Mouse (Mus musculus) adrenal gland, postnatal 4 days (tissue): ENCODE results near the gene Ccdc93. TPM values are rescaled to one million over a fixed set of nuclear protein-coding genes. Genes with fewer than 3 reads are reported as not detected.

Experiments
- DNase-seq, 2 experiments: peaks; one replicate each; pipeline ENCODE4 v3.0.0; 2021 to 2022; ENCODE audit warnings: low spot score in 2 of 2, mixed read lengths in 2 of 2
- total RNA-seq, 2 experiments: library from RNA; stranded (reverse); gene quantifications; 2 replicates each; pipeline ENCODE4 v1.2.3; 2021

Ccdc93 gene
- total RNA-seq, 2 experiments from 2014 or later, result 22.9 to 24.5 TPM

DNA sequence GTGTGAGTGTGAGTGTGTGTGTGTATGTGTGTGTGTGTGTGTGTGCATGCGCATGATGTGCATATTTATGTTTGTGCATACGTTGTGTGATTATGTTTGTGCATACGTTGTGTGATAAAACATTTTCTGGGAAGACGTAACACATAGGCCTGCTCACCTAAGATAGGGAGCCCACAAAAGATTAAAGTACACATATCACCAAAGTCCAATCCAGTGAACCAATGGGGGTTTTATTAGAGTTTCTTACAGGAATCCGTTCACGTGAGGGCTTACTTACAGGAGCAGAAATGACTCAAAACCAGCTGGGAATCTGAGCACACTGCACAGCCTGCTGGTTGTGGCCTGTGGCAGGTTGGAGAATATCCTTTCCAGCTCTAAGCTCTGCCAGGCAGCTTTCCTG lies 13.3 kb downstream of the Ccdc93 start:
- DNase-seq, result no peak

DNA sequence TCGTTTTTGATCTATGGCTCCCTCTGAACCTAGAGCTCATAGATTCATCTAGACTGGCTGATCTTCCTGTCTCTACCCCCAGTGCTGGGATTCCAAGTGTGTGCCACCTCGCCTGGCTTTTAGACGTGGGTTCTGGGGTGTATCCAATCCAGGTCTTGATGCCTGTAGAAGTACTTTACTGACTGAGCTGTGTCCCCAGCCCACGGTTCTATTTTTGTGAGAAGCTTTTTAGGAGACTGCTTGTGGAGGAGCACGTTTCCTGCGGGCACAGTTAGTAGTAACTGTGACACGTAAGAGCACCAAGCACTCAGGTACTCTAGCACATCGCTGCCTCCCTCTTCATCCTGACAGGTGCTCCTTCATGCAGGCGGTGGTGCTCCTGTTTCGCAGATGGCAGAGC lies 16.4 kb downstream of the Ccdc93 start:
- no peak for DNase-seq

DNA sequence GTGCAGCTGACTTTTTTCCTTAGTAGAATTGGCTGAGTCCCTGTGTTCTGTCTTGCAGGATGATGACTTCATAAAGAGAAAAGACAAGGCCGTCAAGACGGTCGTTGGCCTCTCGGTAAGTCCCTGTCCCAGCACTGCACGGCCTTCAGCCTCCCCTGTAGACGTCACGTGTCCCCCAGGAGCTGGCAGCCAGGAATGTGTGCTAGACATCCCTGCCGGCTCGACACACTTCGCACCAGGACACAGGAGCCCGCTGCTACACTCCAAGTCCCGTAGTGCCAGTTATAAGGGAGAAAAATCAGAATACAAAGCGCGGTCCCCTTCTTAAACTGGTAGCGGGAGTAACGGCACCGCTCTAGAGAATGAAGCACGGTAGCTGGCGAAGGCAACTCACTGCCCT lies 17.3 kb downstream of the Ccdc93 start:
- no peak for DNase-seq

DNA sequence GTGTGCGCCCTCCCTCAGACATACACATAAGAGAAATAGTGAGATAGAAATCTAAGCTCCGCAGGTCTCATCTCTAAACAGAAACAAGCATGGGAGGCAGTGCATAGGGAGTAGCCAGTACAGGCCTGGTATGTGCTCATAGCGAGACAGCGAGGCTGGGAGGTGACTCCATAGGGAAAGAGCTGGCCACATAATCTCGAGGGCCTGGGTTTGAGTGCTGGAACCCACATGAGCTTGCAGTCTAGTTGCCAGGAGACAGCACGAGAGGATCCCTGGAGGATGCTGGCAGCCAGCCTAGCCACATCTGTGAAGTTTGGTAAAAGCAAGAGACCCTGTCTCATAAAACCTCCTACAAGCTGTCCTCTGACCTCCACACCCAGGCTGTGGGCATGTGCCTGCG lies 20.2 kb downstream of the Ccdc93 start:
- no peak for DNase-seq

DNA sequence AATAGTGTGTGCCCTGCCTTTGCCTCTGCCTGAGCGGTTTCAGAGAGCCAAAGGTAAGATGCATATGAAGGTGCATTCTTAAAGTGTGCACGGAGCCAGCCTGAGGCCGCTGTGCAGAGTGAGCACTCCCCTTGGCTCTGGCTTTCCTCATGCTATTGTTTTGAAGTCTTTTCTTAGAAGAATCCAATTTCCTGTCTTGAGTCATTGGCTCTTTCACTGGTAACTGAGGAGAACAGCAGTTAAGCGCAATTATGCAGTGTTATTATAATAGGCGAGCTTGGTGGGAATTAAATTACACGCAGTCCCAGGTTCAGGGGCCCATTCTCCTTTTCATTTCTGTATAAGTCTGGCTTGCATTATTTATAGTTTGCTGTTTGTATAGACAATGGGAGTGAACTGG lies 21.6 kb downstream of the Ccdc93 start:
- no peak for DNase-seq

DNA sequence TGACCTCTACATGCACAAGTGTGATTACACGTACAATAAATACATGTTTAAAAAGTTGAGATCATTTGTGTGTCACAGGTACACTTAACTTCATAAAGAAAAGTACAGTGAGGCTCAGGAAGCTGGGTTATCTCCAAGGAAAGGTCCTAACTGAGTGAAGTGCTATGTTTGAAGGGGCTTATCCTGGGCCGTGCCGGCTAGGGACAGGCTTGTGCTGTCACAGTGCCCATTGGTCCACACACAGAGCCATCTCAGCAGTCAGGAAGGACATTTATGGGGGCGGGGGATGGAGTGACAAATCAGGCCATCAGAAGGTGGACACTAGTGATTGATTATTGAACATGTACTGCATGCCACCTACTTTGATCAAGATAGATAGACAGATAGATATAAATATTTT lies 22.2 kb downstream of the Ccdc93 start:
- DNase-seq, result no peak

DNA sequence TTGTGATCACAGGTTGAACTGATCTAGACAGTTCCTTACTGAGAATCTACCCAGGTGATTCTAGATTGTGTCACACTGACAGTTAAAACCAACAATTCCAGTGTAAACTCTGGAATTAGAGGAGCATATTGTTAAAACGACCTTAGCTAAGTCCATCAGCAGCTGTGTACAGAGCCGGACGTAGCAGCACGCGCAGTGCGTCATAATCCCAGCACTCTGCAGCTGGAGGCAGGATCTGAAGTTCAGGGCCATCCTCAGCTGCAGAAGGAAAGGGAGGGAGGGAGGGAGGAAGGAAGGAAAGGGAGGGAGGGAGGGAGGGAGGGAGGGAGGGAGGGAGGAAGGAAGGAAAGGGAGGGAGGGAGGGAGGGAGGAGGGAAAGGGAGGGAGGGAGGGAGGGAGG lies 24.1 kb downstream of the Ccdc93 start:
- DNase-seq, result no peak

DNA sequence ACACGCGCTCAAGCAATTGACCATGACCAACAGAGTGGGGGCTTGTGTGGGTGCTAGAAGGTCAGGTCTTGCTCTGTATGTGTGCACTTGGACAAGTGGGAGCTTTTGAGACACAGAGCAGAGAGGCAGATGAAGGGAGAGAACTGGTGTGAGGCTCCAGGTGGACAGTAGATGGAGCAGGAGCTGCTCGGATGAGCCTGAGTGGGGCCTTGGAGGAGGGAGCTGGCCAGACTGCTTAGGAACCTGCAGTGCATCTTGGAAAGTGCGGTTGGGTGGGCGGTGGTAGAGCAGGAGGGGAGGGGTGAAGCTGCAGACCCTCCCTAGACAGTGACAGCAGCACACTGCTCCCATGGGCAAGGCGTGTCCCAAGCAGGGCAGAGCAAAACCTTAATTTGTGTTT lies 29.2 kb downstream of the Ccdc93 start:
- DNase-seq, result no peak

DNA sequence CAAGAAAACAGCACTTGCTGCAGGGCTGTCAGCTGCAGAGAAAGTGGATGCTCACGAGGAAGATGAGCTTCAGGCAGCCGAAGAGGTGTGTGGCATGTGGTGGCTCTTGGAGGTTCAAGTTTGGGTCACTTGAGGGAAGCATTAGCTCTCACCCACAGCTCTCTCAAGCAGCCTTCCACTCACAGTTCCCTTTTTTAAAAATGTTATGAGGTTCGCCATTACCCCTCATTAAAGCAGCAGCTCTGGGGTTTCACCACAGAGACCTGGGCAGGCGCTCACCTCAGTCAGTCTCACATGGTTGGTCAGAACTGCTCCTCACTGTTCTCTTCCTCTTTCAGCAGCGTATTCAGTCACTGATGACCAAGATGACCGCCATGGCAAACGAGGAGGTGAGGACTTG lies 31.0 kb downstream of the Ccdc93 start:
- no peak for DNase-seq

DNA sequence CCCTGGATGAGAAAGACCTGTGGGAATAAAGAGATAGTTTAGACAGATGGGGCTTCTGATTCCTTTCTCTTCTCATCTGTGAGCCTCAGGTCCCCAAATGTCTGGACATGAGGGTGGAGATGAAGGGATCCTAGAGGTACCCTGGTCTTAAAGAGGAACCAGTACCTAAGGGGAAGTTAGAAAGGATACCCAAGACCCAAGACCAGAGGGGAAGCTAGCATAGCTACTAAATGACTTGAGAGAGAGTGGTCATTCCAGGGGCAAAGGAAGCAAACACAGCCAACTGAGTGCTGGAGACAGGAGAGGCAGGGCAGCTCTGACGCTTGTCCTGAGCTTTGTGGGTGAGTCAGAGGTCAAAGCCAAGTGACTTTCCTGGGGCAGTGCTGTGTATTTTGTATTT lies 31.8 kb downstream of the Ccdc93 start:
- DNase-seq, result no peak

DNA sequence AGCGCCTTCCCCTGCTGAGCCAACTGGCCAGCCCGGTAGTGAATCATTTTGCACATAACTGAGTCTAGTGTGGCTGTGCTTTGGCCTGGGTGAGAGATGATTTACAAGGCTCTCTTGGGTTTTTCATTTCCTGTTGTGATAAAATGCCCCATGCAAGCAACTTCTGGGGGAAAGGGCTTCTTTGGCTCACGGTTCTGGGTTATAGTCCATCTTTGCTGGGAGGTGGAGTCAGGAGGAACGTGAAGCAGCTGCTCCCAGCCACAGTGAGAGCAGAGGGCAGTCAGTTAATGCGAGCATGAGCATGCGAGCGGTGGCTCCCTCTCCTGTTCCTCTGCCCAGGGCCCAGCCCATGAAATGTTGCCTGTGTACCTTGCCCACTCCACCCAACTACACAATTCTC lies 33.0 kb downstream of the Ccdc93 start:
- DNase-seq, result no peak

DNA sequence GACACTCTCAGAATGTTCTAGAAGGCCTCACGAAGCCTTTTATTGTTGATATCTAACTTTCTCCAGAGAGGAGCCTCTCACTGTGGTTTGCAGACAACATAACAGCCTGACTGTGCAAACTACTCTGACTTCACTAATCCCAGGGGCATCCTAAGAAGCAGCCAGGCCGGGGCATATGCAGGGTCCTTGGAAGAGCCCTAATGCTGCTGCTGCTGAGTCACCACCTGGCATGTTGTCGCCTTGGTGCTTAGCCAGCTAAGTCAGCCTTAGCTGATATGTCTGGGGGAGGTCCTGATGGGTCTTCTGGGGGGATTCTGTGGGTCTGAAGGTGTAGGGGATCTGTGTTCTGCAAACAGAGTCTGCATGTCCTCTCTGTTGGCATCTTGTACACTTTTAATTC lies 35.4 kb downstream of the Ccdc93 start:
- no peak for DNase-seq

DNA sequence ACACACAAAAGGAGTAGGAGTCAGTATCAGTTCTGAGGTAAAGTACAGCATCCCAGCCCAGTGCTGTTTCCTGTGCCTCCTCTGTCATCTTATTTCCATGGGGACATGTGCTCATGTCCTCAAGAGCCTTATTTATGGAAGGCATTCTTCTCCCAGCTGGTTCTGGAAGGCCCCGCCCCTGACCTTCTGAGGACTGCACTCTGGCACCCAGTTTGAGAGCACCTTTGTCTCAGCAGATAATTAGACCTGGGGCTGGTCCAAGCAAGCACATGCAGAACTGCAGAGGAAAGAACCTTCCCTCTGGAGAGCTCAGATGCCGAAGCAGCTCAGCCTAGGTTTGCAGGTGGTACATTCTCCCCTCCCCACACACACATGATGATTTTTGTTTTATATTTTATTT lies 37.4 kb downstream of the Ccdc93 start:
- DNase-seq, result no peak

DNA sequence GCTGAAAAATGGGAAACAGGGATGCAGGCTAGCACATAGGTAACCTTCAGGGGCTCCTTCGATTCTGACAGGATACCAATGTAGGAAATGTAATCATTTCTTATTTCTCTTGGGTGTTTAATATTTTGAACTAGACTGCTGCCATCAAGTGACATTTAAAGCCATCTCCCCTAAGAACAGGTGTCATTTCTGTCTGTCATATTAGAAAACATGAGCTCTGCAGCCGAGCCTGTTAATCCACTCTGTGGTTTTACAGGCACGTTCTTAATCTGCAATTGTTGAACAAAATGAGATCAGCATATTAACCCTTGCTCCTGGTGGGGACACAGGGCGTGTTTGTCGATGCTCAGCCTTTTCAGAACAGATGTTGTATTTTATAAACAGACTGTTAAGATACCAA lies 40.7 kb downstream of the Ccdc93 start:
- no peak for DNase-seq

DNA sequence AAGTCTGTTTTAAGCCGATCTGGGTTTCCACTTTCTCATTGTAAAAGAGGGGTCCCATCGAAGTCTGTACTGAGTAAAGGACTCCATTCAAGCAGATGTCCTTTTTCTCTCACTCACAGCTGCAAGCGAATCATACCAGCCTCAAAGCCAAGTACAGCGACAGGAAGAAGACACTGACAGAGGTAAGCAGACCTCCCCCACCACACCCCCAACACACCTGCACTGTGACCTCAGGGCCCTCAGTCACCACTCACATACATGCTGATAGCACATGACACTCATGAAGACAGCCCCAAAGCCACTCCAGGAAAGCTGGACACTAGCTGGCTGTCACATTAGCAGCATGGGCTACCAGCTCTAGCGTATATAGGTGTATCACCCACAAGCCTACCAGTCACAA lies 46.9 kb downstream of the Ccdc93 start:
- no peak for DNase-seq

DNA sequence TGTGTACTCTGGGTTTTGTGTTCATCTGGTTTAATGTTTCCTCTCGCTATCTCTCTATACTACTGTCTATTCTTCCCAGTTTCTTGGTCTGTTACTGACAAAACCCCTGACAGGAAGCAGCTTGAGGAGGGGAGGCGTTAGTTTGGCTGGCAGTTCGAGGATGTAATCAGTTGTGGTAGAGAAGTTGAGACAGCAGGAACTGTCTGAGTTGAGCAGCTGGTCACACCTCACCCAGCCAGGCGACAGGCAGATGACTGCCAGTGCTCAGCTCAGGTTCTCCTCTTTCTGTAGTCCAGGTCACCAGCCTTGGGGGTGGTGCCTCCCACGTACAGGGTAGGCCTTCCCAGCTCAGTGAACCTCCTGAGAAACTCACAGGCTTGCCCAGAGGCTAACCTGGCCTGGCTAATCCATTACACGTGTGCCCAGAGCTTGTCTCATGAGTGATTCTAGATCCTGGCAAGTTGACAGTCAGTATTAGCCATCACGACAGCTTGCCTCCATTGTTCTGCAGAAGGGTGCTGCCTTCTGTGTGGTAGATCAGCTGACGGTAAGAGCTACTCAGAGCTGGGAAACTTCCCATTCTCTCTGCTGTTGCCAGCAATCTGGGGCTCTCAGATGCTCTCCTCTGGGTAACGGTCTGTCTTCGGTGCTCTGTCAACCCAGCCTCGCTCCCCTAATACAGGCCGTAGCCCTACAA lies 47.6 kb downstream of the Ccdc93 start:
- DNase-seq, result no peak

DNA sequence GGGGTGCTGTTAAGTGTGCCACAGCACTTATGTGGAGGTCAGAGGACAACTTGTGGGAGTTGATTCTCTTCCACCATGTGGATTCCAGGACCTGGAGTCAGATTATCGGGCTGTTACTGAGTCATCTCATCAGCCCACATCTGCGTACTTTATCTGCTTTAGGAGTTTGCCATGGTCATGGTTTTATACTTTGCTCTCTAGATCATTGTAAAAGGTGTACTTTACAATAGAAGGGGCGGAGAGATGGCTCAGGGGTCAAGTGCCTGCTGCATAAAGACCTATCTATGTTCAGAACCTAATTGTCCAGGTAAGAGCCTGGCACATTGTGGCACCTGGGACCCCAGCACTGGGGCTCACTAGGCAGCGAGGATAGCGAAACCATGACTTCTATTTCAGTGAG lies 48.6 kb downstream of the Ccdc93 start:
- DNase-seq, result no peak

DNA sequence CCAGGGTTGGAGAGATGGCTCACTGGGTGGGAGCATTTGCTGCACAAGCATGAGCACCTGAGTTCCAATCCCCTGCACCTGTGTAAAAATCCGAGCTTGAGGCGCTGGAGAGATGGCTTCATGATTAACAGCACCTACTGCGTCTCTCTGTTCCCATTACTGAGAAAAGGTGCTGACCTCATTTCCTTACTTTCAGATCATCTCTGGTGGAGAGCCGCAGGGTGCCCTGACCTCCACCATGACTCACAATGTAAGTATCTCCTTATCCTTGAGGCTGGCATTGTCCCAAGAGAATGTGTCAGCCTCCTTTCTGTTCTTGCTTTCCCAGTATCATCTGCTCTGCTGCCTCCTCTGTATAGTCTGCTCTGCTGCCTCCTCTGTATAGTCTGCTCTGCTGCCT lies 52.2 kb downstream of the Ccdc93 start:
- no peak for DNase-seq

DNA sequence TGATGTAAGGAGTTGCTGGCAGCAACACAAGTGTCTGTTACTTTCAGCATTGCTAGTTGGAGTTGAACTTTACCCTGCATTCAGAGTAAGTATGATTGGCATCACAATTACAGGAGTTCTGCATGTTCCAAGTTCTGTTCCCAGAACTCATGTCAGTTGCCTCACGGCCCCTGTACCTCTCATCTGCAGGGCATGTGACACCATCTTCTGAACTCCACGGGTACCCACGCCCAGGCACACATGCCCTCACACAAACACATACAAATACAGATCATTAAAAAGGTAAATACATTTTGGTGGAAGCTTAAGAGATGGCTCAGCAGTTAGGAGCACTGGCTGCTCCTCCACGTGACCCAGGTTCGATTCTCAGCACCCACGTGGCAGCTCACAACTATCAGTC lies 56.0 kb downstream of the Ccdc93 start:
- no peak for DNase-seq

DNA sequence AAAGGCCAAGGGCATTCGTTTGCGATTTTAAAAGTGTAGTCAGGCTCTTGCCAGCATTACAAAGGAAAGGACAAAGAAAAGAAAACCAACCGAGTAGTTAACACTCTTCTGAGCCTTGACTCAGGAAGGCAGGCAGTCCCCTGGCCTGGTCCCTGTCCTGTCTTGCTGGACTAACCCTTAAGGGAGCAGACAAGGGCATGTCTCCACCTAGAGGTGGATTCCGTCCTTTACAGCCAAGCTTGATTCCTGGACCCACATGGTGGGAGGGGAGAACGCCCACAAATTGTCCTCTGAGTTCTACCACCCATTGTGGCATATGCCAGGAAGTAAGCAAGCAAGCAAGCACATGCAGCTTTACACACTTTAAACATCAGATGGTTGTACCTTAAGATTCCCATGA lies 59.4 kb downstream of the Ccdc93 start:
- DNase-seq, result no peak

DNA sequence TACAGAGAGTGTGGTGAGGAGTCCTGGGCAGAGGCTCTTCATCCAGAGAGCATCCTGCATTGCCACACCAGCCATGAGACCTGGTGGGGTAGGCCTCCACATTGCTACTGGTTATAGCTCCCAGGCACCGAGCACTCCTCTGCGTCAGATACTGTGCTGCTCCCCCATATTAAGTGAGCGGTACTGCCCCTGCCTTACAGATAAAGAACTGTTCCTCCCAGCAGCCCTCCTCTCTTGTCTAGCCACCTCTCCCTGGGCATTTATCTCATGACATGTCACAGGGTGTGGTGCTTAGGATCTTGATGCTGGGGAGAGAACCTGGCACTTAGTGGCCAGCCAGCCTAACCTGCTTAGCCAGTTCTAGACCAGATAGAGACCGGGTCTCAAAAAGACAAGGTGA lies 66.2 kb downstream of the Ccdc93 start:
- DNase-seq, result no peak

DNA sequence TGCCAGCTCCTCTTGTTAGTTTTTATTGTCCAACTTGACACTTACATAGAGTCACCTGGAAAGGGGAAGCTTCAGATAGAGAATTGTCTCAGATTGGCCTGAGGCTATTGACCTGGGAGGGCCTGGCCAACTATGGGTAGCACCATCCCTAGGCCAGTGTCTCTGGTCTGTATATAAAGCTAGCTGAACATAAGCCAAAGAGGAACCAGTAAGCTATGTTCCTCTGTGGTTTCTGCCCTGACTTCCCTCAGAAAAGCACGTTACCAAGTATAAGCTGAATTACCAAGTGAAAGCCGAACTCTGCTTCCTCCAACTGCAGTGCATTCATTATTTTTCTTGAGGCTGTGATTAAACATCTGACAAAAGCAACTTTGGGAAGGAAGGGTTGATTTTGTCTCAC lies 77.9 kb downstream of the Ccdc93 start:
- DNase-seq, result no peak

DNA sequence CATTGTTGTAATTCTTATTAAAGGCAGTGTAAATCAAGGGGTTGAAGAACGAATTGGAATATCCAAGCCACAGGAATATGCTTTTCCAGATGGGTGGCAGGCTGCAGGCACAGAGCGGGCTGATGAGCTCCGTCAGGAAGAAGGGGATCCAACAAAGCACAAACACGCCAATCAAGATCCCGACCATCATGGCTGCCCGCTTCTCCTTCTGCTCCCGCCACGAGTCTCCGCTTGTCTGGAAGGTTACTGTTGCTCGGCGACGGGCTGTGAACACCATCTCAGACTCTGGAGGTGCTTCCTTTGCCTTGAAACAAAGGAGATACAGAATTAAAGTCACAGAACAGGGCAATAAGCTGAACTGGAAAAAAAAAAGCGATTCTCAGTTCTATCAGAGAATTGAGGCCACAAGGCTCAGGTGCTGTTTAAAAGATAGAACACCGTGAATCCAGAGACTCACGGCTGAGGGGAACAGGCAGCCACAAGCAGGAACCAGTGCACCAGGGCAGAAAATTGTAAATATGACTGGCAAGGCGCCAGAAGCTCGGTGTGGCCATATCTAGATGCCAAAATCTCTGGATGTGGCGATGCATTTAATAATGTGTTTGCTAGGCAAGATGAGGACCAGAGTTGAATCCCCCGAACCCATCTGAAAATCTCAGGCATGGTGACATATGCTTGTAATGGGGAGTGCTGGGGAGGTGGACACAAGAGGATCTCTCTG lies 79.7 kb downstream of the Ccdc93 start:
- DNase-seq, result no peak
